Mouse (Mus musculus) megakaryocyte, embryonic 14.5 days (primary cell): ENCODE measurements at regions not wholly inside any gene's neighbourhood (a gene's known extent, or its start where the extent isn't known, plus 50 kb on each side); places are given as distances from the start of the nearest gene placed in this dataset.

Source experiments
- FLI1 ChIP-seq: IDR thresholded peaks from 2 replicates; pipeline ENCODE4 v1.6.1; 2012; ENCODE audit warnings: low read length, inconsistent platforms, mixed read lengths
- GATA1 ChIP-seq: IDR thresholded peaks from 3 replicates; pipeline ENCODE4 v1.6.1; 2012; ENCODE audit warnings: mixed read lengths, low read length, inconsistent platforms, borderline replicate concordance

DNA sequence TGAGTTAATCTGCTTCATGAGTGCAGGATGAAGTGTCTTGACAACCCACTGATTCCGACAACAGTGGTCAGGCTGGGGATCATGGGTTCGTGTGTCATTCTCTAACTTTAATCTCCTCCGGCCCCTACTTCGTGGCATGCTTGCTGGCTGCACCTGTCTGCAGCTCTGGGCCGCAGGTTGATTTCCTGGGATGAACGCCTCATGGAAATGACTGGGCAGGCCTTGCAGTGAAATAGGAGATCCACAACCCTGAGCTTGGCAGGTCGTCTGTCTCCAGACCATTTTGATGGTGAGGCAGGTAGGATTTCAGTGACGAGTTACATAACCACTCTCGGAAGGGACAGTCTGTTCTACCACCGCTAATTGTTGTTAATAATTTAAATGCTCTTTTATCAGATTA, 140.2 kb downstream of the Slc38a4 start:
- TF ChIP-seq GATA1 (no peak), FLI1 (no peak)
